Mouse (Mus musculus): ENCODE measurements around the gene Map7. TPM values are rescaled to one million over a fixed set of nuclear protein-coding genes. Genes with fewer than 3 reads are reported as not detected.

Map7 gene
- total RNA-seq, 2 experiments from 2014 or later = 0.96 to 2.8 TPM

DNA sequence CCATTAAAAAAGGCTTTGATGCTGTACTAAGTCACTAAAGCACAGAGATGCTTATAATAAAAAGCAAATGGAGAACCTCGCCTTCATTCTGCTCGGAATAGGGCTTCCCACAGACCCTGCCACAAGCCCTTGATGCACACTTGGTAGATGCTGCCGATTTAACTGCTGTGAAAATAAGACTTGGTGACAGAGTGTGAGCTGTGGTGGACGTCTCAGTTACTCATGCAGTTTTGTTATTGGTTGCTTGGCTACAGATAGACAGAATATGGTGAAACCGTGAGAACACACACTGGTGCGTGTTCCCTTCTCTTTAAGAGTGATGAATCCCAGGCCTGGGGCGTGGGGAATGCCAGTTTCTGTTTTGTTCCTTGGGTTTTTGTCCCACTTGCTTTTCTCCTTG is 120.7 kb downstream of the Map7 start:
- no peak for ATAC-seq (replicated peaks; ENCODE audit: low FRiP score, poor library complexity, severe bottlenecking)

DNA sequence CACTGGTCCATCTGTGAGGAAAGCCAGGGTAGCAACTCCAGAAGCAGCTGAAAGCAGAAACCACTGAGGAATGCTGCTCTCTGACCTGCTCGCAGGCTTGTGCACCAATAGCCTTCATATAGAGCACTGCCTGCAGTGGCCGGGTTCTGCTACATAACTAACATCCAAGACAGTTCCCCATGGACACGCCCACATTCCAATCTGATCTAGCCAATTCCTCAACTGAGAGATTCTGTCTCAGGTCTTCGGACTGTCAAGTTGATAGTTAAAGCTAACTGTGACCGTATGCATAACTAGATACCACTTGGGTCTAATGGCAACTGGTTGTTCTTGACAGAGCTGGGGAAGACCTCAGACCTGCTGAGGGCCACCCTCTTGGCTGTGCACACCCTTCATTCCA is 124.1 kb downstream of the Map7 start:
- ATAC-seq (replicated peaks; ENCODE audit: low FRiP score, poor library complexity, severe bottlenecking) = no peak

DNA sequence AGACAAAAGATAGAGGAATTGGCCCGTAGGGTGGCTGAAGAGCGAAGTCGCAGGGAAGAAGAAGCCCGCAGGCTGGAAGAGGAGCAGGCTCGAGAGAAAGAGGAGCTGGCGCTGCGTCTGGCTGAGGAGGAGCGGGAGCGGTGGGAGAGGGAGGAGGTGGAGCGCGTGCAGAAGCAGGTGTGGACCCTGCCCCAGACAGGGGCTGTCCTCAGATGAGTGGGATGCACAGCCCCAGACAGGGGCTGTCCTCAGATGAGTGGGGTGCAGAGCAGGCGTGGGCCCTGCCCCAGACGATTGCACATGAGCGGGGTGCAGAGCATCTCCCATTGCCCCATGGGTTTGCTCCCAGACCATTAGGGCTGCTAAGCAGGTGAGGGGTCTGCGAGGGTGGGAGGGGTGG is 125.0 kb downstream of the Map7 start:
- no peak for ATAC-seq (replicated peaks; ENCODE audit: low FRiP score, poor library complexity, severe bottlenecking)

DNA sequence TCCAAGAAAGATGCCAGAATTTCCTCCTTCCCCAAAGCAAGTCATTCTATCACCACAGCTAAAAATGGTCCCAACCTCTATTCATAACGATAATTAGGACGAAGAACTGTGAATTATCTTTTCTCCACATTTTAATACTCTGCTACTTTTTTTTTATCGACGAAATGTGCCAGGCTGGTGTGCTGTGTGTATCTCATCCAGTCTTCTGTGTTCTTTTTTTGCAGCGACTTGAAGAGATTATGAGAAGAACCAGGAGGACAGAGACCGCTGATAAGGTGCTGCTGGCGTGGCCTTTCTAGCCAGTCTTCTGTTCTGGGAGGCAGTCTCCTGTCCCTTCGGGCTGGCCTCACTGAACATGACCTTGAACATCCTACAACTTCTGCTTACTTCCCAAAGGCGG is 125.8 kb downstream of the Map7 start:
- 0 out of 2 replicates have a peak, but pooled peaks have one; percentile 42 for ATAC-seq (replicated peaks; ENCODE audit: low FRiP score, poor library complexity, severe bottlenecking)

DNA sequence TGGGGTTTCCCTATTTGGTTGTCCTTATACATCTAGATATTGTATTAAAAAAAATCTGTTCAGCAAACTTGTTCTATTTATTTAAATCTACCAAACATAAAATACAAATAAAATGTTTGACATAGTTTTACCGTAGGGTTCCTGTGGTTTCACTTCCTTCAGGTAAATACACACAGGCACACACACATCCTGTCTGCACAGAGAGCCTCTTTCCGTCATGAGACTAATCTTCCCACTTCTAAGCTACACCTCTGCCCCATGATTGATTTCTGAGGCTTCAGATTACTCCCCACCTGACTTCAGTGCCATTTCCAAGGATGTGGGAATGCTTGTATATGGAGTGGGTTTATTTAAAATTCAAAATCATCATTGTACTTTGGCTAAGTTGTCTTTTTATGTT is 133.2 kb downstream of the Map7 start:
- no peak for ATAC-seq (replicated peaks; ENCODE audit: low FRiP score, poor library complexity, severe bottlenecking)

DNA sequence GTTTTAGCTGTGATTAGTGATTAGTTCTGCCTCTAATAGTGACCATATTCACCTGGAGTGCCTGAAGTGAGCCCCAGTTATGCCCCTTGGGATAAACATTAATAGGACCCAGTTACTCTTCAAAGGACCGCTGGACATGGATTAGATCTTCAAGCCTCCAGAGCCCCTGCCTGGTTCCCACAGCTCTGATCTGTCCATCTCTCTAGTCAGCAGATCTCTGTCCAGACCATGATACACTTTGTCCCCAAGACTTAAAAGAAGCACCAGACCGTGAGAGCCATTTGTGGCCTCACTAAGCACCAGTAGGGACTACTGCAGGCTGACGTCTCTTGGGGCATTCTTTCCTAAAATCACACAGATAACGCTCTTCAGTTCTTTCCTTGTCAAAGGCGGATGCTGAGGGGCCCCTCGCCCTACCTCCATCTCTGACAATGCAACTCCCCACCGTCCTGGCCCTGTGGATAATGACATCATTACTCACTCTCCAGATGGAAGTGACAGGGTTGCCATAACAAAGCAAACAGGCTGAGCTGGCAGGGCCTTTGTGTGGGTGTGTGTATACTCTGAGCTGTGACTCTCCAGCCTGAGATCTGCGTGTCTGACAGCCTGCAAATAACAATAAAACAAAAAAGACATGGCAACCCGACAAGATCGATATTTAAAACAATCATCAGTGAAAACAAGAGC is 137.2 kb downstream of the Map7 start:
- no peak for ATAC-seq (replicated peaks; ENCODE audit: low FRiP score, poor library complexity, severe bottlenecking)

DNA sequence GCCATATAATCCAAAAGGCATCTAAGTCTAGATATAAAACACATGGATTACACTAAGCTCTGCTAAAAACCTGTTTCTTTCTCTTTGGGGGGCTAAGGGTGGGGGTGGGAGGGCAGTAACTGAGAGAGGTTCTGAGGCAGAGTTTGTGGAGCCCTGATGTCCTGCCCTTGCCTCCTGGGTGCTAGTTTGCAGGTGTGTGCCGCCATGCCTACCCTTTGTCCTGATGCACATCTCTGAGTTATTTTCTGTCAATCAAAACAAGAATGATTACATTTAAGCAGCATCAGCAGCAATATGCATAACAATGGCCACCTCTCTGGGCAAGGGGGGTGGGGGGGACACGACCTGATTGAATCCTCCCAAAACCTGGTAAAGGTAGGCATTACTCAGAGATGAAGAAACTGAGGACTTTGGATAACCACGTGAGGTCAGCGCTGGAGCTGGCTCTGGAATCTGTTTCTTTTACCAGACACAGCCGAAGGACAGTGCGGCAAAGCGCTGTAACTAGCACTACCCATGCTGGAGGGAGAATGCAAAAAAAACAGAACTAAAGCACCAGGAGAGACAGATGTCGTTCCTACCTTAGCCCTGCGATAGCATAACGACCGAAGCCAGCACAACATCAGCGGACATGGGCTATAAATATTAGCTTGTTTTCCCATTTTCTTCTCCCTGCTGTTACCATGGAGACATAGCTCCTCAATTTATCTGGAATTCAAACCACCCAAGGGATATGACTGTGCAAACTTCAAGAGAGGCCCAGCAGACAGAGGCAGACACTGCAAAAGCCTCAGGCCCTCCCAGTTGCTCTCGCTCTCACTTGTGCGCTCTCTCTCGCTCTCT is 137.9 kb downstream of the Map7 start:
- no peak for ATAC-seq (replicated peaks; ENCODE audit: low FRiP score, poor library complexity, severe bottlenecking)

DNA sequence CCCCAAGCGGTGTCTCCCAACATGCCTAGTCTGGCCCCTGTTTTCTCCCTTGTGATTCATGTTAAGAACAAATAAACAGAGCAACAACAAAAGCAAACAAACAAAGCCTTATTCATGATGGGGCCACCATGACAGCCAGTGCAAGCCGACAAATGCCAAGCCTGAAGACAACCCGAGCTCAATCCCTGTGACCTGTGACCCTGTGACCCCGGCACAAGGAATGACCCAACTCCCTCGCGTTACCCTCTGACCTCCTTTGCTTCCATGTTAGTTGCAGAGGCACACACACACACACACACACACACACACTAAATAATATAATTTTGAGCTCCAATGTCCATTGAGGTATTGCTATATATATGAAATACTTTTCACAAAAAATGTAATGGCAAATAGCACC is 139.1 kb downstream of the Map7 start:
- ATAC-seq (replicated peaks; ENCODE audit: low FRiP score, poor library complexity, severe bottlenecking) = no peak

DNA sequence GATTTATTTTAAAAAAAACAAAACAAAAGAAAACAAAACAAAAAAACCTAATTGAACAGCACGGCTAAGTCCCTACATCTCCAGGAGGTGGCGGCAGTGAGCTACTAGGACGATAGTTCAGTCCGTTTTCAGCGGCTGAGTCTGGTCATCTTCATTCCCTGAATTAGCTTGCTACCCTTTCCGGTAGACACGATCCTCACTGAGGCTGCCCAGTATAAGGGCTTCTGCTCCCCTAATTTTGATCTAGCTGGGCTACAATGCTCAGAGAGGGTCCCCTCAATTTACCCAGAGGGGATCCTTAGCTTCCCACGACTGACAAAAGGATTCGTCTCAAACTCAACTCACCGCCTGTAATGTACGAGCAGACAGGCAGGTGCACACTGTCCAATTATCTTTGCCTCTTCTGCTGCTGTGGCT is 142.2 kb downstream of the Map7 start:
- ATAC-seq (replicated peaks; ENCODE audit: low FRiP score, poor library complexity, severe bottlenecking) = peak; percentile 91

DNA sequence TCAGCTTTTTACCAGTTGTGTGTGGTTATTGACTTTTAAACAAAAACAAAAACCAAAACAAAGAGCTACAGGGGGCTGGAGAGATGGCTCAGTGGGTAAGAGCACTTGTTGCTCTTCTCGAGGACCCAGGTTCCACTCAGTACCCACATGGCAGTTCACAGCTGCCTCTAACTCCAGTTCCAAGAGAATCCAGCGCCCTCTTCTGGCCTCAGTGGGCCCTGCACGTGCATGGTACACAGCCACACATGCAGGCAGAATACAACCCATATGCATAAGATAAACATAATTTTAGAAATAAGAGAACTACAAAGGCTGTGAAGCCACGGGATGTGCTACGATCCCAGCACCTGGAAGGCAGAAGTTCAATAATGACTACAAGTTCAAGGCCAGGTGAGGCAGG is 147.7 kb downstream of the Map7 start:
- ATAC-seq (replicated peaks; ENCODE audit: low FRiP score, poor library complexity, severe bottlenecking) = peak; percentile 74

DNA sequence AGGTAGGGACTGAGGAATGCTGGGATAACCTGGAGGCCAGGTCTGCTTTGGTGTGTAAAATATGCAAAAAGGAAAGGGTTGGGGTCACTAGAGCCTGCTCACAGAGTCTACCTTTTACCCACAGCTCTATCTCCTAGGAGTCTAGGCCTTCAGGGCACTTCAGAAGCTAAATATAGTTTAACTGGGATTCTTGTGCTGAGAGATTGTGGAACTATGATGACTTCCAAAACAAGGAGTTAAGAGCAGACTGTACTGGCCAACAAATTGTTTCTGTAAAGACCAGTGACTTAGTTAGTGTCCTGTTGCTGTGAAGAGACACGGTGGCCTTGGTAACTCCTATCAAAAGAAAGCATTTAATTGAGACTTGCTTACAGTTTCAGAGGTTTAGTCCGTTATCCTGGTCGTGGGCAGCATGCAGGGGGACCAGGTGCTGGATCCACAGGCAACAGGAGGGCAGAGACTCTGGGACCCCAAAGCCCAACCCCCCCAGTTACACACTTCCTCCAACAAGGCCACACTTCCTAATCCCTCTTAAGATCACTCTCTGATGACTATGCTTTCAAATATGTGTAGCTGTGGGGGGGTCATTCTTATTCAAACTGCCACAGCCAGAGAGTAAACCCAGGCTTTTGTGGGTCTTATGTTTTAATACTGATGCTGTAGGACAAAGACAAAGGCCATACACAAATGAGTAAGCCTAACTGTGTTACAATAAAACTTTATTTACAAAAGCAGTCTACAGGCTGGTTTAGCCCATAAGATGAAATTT is 150.1 kb downstream of the Map7 start:
- no peak for ATAC-seq (replicated peaks; ENCODE audit: low FRiP score, poor library complexity, severe bottlenecking)

DNA sequence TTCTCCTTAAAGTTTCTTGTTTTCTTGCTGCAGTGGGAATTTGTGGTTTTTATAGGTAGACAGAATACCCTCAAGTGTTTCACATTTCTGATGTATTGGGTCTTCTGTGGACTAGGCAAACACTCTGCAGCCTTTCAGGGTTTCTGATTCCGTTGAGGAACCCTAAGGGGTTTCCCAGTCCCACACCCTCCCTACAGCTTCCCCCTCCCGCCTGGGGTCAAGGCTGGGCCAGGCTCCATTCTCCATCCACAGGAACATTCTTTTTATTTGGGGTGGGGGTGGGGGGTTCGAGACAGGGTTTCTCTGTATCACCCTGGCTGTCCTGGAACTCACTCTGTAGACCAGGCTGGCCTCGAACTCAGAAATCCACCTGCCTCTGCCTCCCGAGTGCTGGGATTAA is 150.8 kb downstream of the Map7 start:
- ATAC-seq (replicated peaks; ENCODE audit: low FRiP score, poor library complexity, severe bottlenecking) = no peak

DNA sequence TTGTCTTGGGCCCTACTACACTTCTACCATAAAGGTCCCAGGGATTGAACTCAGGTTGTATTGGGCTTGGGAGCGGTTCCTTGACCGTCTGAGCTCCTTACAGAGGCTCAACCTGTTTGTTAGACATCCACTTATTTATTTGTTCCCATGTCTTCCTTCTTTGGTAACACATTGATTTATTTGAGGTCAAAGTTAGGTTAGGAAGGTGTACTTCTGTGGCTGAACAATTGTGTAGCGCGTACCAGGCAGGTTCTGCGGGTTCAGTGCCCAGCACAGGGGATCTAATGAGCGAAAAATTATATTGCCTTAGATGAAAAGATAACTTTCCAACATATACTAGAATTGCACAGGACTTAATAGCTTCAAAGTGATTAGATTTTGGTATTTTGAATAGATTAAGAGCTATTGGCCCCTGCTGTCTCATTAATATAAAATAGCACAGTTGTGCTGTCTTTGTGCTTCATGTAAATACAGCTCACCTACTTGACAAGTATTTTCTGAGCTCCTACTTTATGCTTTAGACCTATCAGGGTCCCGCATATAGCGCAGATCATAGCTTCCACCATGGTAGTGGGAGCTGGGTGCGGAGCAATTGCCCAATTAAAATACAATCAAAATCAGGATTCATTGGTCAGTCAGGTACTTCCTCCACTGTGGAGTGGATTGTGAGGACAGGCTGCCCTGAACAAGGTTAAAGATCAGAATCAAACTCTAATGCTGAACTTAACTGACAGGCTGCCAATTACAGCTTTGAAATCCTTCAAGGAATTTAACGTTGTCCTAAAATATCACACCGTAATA is 162.9 kb downstream of the Map7 start:
- no peak for ATAC-seq (replicated peaks; ENCODE audit: low FRiP score, poor library complexity, severe bottlenecking)

DNA sequence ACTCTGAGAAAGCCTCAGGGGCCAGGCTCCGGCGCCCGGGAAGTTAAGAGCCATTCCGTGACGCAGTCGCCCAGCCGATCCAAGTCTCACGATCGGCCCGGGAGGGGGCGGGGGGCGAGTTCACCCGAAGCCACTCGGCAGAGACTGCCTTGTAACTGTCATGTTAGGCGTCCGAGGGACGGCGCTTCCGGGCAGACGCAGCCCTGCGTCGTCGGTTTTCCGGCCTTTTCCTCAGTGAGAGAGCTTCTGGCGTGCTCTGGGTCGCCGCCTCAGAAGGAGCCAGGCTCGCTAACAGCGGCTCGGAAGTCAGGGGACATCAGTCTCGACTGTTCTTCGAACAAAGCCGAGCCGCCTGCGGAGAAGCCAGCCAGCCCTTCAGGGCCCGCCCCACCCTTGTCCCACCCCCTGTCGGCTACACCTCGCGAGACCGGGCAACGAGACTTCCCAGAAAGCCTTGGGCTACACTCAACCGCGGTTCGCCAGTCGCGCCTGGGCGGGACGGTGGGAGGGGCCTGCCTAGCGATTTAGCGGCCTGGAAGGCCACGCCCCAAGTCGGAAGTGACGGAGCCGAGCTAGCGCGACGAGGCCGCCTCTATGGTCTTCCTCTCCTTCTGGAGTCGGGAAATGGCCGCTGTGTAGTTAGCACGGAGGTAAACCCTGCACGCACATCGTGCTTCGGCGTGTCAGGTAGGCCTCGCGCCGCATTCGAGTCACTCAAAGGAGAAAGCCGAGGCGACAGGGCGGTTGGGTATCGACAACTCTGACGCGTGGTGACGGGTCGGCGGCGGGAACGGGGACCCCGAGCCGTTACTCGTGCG is 163.9 kb downstream of the Map7 start, which contains the start of gene Bclaf1:
Gene Bclaf1 (plus strand): TSS at position 552 of the 818 bp plus-strand sequence.
- ATAC-seq (replicated peaks; ENCODE audit: low FRiP score, poor library complexity, severe bottlenecking) = peak; percentile 88

DNA sequence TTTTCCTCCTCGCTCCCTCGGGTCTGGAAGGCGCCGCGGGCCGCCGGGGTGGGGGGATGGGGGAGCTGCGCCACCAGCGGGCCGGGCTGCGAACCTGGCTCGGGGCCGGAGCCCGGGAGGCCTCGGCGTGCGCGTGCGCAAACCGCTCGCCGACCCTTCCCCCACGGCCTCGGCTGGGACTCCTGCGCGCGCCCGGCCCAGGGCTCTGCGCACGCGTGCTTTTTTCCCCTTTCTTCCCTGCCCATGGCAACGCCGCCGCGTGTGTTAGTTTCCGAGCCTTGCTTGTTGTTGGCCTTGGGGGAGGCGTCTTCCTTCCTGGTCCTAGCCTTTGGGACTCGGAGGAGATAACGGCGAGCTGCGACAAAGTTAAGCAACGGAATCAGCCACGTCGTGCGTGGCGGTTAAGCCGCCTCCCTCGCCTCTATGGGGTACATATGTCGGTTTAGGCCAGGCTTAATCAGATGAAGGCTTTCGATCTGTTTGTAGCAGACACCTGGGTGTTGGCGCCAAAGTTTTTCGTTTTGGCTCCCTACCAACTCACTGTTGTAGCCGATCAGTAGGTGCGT is 164.5 kb downstream of the Map7 start:
- peak; percentile 60 for ATAC-seq (replicated peaks; ENCODE audit: low FRiP score, poor library complexity, severe bottlenecking)

DNA sequence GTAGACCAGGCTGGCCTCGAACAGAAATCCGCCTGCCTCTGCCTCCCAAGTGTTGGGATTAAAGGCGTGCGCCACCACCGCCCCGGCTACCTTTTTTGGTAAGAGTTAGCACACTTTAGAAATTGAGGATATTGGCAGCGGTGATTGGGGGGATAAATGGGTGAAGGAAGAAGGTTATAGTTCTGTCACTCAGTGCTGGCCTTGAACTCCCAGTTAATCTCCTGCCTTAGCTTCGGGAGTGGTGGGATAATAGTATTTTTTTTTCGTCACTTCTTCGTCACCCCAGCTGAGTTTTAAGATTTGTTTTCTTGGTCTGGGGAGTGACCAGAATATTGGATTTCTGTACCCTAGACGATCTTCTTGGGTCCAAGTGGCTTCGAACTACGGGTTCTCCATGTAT is 165.2 kb downstream of the Map7 start:
- ATAC-seq (replicated peaks; ENCODE audit: low FRiP score, poor library complexity, severe bottlenecking) = no peak

DNA sequence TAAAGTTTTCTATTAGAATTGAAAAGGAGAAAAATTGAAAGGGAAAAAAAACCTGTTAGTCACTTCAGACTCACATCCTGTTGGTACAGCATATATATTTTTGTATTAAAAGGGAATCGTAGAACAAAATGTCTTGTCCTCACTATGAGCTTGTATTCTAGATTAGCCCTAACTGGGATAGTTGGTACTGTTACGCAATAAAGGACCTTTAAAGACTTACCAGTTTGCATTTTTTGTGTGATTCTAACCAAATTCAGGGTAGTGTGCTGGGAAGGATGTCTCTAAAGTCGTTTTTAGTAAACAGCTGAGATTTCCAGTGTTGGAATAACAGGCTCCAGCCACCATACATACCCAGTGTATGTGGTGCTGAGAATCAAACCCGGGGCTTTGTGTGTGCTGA is 165.7 kb downstream of the Map7 start:
- ATAC-seq (replicated peaks; ENCODE audit: low FRiP score, poor library complexity, severe bottlenecking) = no peak

DNA sequence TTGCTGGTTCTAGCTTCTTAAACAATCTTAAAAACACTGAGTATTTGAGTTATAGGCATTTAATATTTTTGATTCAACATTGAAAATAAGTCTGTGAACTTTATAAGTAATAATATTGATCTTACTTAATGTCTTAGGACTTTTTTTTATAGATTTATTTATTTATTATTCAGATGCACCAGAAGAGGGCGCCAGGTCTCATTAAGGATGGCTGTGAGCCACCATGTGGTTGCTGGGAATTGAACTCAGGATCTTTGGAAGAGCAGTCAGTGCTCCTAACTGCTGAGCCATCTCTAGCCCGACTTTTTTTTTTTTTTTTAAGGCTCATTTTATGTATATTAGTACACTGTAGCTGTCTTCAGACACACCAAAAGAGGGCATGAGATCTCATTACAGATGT is 166.5 kb downstream of the Map7 start:
- no peak for ATAC-seq (replicated peaks; ENCODE audit: low FRiP score, poor library complexity, severe bottlenecking)

DNA sequence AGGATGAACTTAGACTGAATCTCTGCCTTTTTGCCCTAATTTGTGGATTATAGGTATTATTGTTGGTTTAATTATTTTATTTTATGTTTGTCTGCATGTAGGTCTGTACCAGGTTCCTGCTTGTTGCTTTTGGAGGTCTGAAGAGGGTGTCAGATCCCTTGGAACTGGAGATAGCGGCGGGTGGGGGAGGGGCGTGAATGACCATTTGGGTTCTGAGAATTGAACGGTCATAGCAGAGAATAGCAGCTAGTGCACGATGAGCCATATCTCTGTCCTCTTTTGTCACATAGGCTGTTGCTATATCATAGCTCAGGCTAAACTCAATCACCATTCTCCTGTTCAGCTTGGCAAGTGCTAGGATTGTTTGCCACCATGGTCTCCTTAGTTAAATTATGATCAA is 169.2 kb downstream of the Map7 start:
- ATAC-seq (replicated peaks; ENCODE audit: low FRiP score, poor library complexity, severe bottlenecking) = no peak
